Mouse (Mus musculus) limb, embryonic 14.5 days (tissue): Measurements from ENCODE around the gene Myo1d. TPM values are rescaled to one million over a fixed set of nuclear protein-coding genes. Genes with fewer than 3 reads are reported as not detected.

Experiments
- ATAC-seq: fragments of 200-750 bp; cut with Nextera tagmentation; 2 replicates; pipeline ENCODE4 v1.8.0; 2017; ENCODE audit warnings: low read depth, moderate number of reproducible peaks, moderate TSS enrichment; ENCODE audit not compliant: low FRiP score
- DNase-seq: peaks from one replicate; pipeline ENCODE4 v3.0.0-alpha.2; 2015; ENCODE audit warnings: low spot score
- H3K27ac ChIP-seq: fragments of 300-500 bp; sonication (generic); replicated peaks from 2 replicates; pipeline ENCODE4 v1.5.1; 2014; ENCODE audit warnings: low read depth, mild to moderate bottlenecking, low read length, moderate library complexity, mixed read lengths
- H3K27me3 ChIP-seq: fragments of 300-500 bp; sonication (generic); 2 replicates; pipeline ENCODE4 v1.6.1; 2014; ENCODE audit warnings: low read length, mixed read lengths; ENCODE audit not compliant: control insufficient read depth, insufficient read depth
- H3K36me3 ChIP-seq: fragments of 300-500 bp; sonication (generic); 2 replicates; pipeline ENCODE4 v1.6.1; 2014; ENCODE audit warnings: mild to moderate bottlenecking, low read length, moderate library complexity, mixed read lengths; ENCODE audit not compliant: control insufficient read depth, insufficient read depth
- H3K4me1 ChIP-seq: fragments of 300-500 bp; sonication (generic); 2 replicates; pipeline ENCODE4 v1.6.1; 2014; ENCODE audit warnings: antibody characterized with exemption, low read length, mixed read lengths; ENCODE audit not compliant: control insufficient read depth, insufficient read depth
- H3K4me2 ChIP-seq: fragments of 300-500 bp; sonication (generic); replicated peaks from 2 replicates; pipeline ENCODE4 v1.6.1; 2014; ENCODE audit warnings: low read depth, mild to moderate bottlenecking, low read length, moderate library complexity; ENCODE audit not compliant: severe bottlenecking
- H3K4me3 ChIP-seq: fragments of 300-500 bp; sonication (generic); replicated peaks from 2 replicates; pipeline ENCODE4 v1.5.1; 2014; ENCODE audit warnings: low read length
- H3K9ac ChIP-seq: fragments of 300-500 bp; sonication (generic); 2 replicates; pipeline ENCODE4 v1.6.1; 2014; ENCODE audit warnings: mild to moderate bottlenecking, low read depth, low read length, moderate library complexity; ENCODE audit not compliant: severe bottlenecking
- H3K9me3 ChIP-seq: fragments of 300-500 bp; sonication (generic); 2 replicates; pipeline ENCODE4 v1.6.1; 2016; ENCODE audit warnings: low read length; ENCODE audit not compliant: control insufficient read depth
- POLR2A ChIP-seq: fragments of 200-500 bp; IDR thresholded peaks from 2 replicates; pipeline ENCODE4 v1.8.0; 2012; ENCODE audit warnings: inconsistent platforms, mild to moderate bottlenecking, moderate library complexity, borderline replicate concordance; ENCODE audit not compliant: insufficient read depth, insufficient read length; ENCODE audit errors: extremely low read depth
- WGBS: fragments of 180-500 bp; shearing (Covaris S2); extraction: QIAGEN DNeasy Blood & Tissue Kit; methylation state at CpG from one replicate; pipeline ENCODE4 v1.1.7; 2014; 5-methylcytosine and 5-hydroxymethylcytosine counted together
- polyA plus RNA-seq, 2 experiments: library from polyadenylated mRNA; depleted of rRNA in 1 of 2; stranded (reverse) in 1 of 2; unstranded in 1 of 2; fragments of >200 nt; fragmentation: Nextera tagmentation in 1 of 2; extraction: Ambion mirVana in 1 of 2; gene quantifications; 2 replicates each; pipeline versions ENCODE4 v1.2.1 to v1.2.3; 2012 to 2014

Myo1d gene
- polyA plus RNA-seq, 2 experiments: 6.6 to 8.3 TPM

GRCm38 (mm10) chr11:80482347-80482746 is 297.5 kb downstream of the Myo1d start:
- no peak overlapping the region for H3K4me3 ChIP-seq
- TF ChIP-seq POLR2A: no peak
- no peak for ATAC-seq
- WGBS: 81% methylated on average over 10 of the region's 10 CpGs
- H3K27me3 ChIP-seq: no peaks in the 10 kb centered on the region
- peaks cover 16% of the 10 kb centered on the region for H3K4me1 ChIP-seq
- no peak overlapping the region for H3K4me2 ChIP-seq
- H3K36me3 ChIP-seq: 0 out of 2 replicates have a peak, but pooled peaks cover 3% of the 10 kb centered on the region
- H3K9me3 ChIP-seq: no peaks in the 10 kb centered on the region
- DNase-seq: no peak
- H3K9ac ChIP-seq: no peak overlapping the region
- no peak overlapping the region for H3K27ac ChIP-seq

GRCm38 (mm10) chr11:80481409-80482050 is 298.3 kb downstream of the Myo1d start:
- Histone ChIP-seq H3K9me3 (no peaks in the 10 kb centered on the region), H3K4me1 (peaks cover 16% of the 10 kb centered on the region), H3K4me3 (no peak overlapping the region), H3K4me2 (no peak overlapping the region), H3K27me3 (no peaks in the 10 kb centered on the region), H3K36me3 (0 out of 2 replicates have a peak, but pooled peaks cover 3% of the 10 kb centered on the region), H3K9ac (no peak overlapping the region), H3K27ac (no peak overlapping the region)
- TF ChIP-seq POLR2A: no peak
- DNase-seq (no peak), ATAC-seq (no peak)
- WGBS: 79% methylated on average over 13 of the region's 13 CpGs

GRCm38 (mm10) chr11:80479906-80480866 is 299.6 kb downstream of the Myo1d start:
- ATAC-seq: no peak
- 84% methylated on average over 31 of the region's 31 CpGs for WGBS
- H3K4me3 ChIP-seq: peak overlapping the region; percentile 75
- H3K36me3 ChIP-seq: 0 out of 2 replicates have a peak, but pooled peaks cover 3% of the 10 kb centered on the region
- no peak for DNase-seq
- H3K4me2 ChIP-seq: peak overlapping the region; percentile 97
- TF ChIP-seq POLR2A: no peak
- no peaks in the 10 kb centered on the region for H3K27me3 ChIP-seq
- no peak overlapping the region for H3K9ac ChIP-seq
- no peaks in the 10 kb centered on the region for H3K9me3 ChIP-seq
- peaks cover 18% of the 10 kb centered on the region for H3K4me1 ChIP-seq
- no peak overlapping the region for H3K27ac ChIP-seq

- H3K9me3 ChIP-seq: no peaks in the 10 kb centered on the region
- no peak overlapping the region for H3K27ac ChIP-seq
- H3K4me2 ChIP-seq: peak overlapping the region; percentile 97
- DNase-seq (no peak), ATAC-seq (no peak)
- no peak for TF ChIP-seq POLR2A
- H3K36me3 ChIP-seq: 0 out of 2 replicates have a peak, but pooled peaks cover 3% of the 10 kb centered on the region
- no peak overlapping the region for H3K9ac ChIP-seq
- H3K27me3 ChIP-seq: no peaks in the 10 kb centered on the region
- peak overlapping the region; percentile 75 for H3K4me3 ChIP-seq
- WGBS: 46% methylated on average over 5 of the region's 5 CpGs
- H3K4me1 ChIP-seq: peaks cover 18% of the 10 kb centered on the region
Observed at GRCm38 (mm10) chr11:80479425-80479824, 300.4 kb downstream of the Myo1d start.

GRCm38 (mm10) chr11:80478694-80479412 is 301.0 kb downstream of the Myo1d start:
- H3K4me2 ChIP-seq: peak overlapping the region; percentile 97
- no peaks in the 10 kb centered on the region for H3K27me3 ChIP-seq
- no peak for TF ChIP-seq POLR2A
- no peak overlapping the region for H3K9ac ChIP-seq
- 67% methylated on average over 14 of the region's 14 CpGs for WGBS
- no peaks in the 10 kb centered on the region for H3K9me3 ChIP-seq
- H3K36me3 ChIP-seq: peaks cover 8% of the 10 kb centered on the region
- H3K4me3 ChIP-seq: peak overlapping the region; percentile 75
- H3K27ac ChIP-seq: no peak overlapping the region
- DNase-seq: no peak
- peaks cover 18% of the 10 kb centered on the region for H3K4me1 ChIP-seq
- ATAC-seq: no peak
